ENCODE assay signal across 24 mouse cellular contexts in the genomic region with DNA sequence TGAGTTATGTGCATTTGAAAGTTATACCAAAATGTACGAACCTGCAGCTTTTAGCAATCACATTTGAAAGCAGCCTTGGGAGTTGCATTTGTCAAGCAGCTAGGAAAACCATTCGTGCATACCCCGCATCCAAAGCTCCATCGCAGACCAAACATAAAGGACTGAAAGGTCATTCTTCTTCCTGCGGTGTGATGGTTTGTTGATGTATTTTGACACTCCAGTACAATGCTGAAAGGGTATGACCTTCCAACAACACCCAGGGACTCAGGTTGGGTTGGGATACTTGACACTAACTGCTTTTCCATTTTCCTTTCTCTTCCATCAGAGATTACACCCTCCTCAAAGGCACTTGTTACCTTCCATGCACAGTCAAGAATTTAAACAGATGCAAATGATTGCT.
"Had no signal": no experiment of that assay in that cellular context is flagged by ENCODE, and none has a peak within 500 bp of the region (broad histone marks: within the 10 kb centered on the region; RNA-seq: fewer than 3 reads in every experiment).

No protein-coding gene starts in this region.

- ATAC-seq: hindbrain, embryonic 16.5 days; inflammation-experienced regulatory T-cells, adult 6 months; intestine, embryonic 15.5 days; intestine, postnatal 0 days; liver, embryonic 12.5 days had no signal

- H3K4me3 ChIP-seq: heart, adult 2 months; heart, embryonic 13.5 days; heart, embryonic 15.5 days; intestine, embryonic 15.5 days; limb, embryonic 13.5 days; limb, embryonic 15.5 days; liver, embryonic 12.5 days had no signal

- H3K4me1 ChIP-seq: intestine, embryonic 15.5 days; limb, embryonic 13.5 days; limb, embryonic 15.5 days; liver, embryonic 12.5 days had no signal

- H3K9me3 ChIP-seq: heart, embryonic 15.5 days; intestine, embryonic 15.5 days; limb, embryonic 13.5 days; limb, embryonic 15.5 days; liver, embryonic 12.5 days had no signal

- H3K27me3 ChIP-seq: heart, embryonic 13.5 days; heart, embryonic 15.5 days; intestine, embryonic 15.5 days; limb, embryonic 13.5 days; limb, embryonic 15.5 days; liver, embryonic 12.5 days had no signal

- DNase-seq: gastrocnemius, postnatal 14 days; gastrocnemius, postnatal 36 days; heart, adult 2 months; heart, postnatal 14 days; heart, postnatal 36 days; kidney, adult 18-20 months; kidney, adult 8-10 months; kidney, postnatal 10 days; kidney, postnatal 36 days; layer of hippocampus, adult 9-11 months; layer of hippocampus, postnatal 36 days; left cerebral cortex, postnatal 4 days had no signal

- H3K4me2 ChIP-seq: heart, embryonic 11.5 days; heart, embryonic 13.5 days; heart, embryonic 15.5 days; hindbrain, embryonic 14.5 days; intestine, embryonic 15.5 days; limb, embryonic 13.5 days; limb, embryonic 15.5 days; liver, embryonic 12.5 days had no signal

- H3K36me3 ChIP-seq: limb, embryonic 13.5 days; limb, embryonic 15.5 days; liver, embryonic 12.5 days had no signal

- H3K9ac ChIP-seq: heart, embryonic 13.5 days; heart, embryonic 15.5 days; hindbrain, embryonic 14.5 days; intestine, embryonic 15.5 days; limb, embryonic 13.5 days; limb, embryonic 15.5 days; liver, embryonic 12.5 days; liver, embryonic 14.5 days had no signal

- H3K27ac ChIP-seq: heart, adult 2 months; heart, embryonic 13.5 days; heart, embryonic 15.5 days; hindbrain, embryonic 14.5 days; intestine, embryonic 15.5 days; limb, embryonic 13.5 days; limb, embryonic 15.5 days; liver, embryonic 12.5 days; liver, embryonic 14.5 days had no signal
